Mouse (Mus musculus): ENCODE measurements around the gene Miox.

DNA sequence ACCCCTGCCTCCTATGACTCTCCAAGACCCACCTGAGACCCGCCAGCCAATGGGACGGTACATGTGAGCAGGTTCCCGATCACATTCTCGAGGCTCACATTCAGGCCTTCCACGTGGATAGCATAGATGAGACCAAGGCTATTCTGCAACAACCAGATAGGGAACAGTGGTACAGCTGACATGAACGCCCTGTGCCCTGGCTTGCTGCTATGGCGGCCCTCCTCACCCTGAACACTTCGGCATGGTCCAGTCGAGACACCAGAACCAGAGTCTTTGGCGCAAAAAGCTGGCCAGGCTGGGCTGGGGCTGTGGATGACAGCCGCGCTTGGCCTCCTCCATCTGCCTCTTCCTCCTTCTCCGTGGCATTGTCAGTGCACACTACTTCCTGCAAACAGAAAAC, 26.7 kb upstream of the Miox start:
- TF ChIP-seq POLR2A (IDR thresholded peaks at IDR 0.05; ENCODE audit: control insufficient read depth in 1 of 2, insufficient read depth in 1 of 2, low read depth in 1 of 2, low read length in 2 of 2, poor library complexity in 1 of 2), result no peak
- no peak for TF ChIP-seq MYC (IDR thresholded peaks at IDR 0.05; ENCODE audit: low read depth, low read length)
- TF ChIP-seq ZC3H11A (IDR thresholded peaks at IDR 0.05; ENCODE audit: low read depth, low read length), result no peak
- no peak for TF ChIP-seq CHD1 (IDR thresholded peaks at IDR 0.05; ENCODE audit: low read depth, low read length)
- TF ChIP-seq CTCF (IDR thresholded peaks at IDR 0.05 in 2 of 3, conservative IDR thresholded peaks at IDR 0.05 in 1 of 3; ENCODE audit: control insufficient read depth in 1 of 3, insufficient read depth in 1 of 3, low read depth in 2 of 3, low read length in 3 of 3, poor library complexity in 1 of 3, severe bottlenecking in 1 of 3), result no peak
- TF ChIP-seq TAL1 (IDR thresholded peaks at IDR 0.05; ENCODE audit: low read length), result no peak
- no peak for TF ChIP-seq E2F4 (IDR thresholded peaks at IDR 0.05; ENCODE audit: borderline replicate concordance, low read depth, low read length)
- TF ChIP-seq POLR2AphosphoS2 (IDR thresholded peaks at IDR 0.05; ENCODE audit: low read length), result no peak

Measured in MEL (cell line).